Mouse (Mus musculus): ENCODE data around the gene Nav2.

The Nav2 gene

GRCm38 (mm10) chr7:49604244-49604643 lies 695.7 kb downstream of the Nav2 start:
- no peak for DNase-seq (ENCODE audit: low spot score in 2 of 2)

DNA sequence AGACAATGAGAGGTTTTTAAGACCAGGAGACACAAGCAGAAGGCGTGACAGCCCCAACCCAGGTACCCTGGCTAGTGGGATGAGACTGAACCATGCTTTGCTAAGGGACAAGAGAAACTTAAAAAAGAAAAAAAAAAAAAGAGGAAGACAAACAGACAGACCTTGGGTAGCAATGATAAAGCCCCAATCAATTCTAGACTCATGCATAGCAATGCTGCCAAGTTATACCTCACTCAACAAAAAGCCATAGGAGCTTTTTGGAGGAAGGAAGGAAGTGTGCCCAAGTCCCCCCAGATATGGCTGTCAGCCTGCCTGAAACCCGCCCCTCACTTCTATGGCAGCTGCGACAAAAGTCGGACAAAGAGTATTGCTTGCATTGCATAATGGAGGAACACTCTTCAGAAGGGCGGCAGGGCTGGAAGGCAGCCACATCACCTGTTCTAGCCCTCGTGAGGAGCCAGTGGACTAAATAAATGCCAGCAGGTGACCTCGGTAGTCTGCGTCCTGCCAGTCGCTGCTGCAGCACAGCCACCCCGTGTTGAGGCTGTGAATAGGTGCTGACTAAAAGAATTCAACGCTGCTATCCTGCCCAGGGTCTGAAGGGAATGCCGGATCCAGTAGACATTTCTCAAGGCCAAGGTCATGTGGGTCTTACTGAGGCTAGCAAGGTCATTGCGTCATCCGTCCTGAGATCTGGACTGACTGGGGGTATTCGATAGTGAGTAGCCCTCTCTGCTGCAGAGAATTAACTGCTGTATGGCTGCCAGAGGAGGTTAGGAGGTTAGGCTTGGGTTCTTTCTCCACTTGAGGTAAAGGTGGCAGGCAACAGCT lies 696.7 kb downstream of the Nav2 start:
- DNase-seq (ENCODE audit: low spot score in 2 of 2): no peak

GRCm38 (mm10) chr7:49616258-49616735 lies 707.8 kb downstream of the Nav2 start:
- no peak for DNase-seq (ENCODE audit: low spot score in 2 of 2)

DNA sequence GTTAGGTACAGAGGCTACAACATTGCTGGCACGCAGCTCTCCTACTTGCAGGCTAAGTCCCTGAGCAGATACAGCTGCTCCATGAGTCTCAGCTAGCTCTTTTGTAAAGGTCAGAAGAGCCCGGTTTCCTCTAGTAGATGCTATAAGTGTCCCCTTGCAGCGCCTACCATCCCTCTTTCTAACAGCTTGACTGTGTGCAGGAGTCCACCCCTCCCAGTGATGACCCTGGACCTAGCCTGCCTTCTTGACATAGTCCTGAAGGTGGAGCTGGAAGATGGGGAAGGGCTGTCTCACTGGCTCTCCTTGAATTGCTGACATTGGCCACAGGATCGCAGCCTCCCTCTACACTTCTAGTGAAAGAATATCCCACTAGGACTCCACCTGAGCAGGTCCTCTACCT lies 708.6 kb downstream of the Nav2 start:
- no peak for DNase-seq (ENCODE audit: low spot score in 2 of 2)

DNA sequence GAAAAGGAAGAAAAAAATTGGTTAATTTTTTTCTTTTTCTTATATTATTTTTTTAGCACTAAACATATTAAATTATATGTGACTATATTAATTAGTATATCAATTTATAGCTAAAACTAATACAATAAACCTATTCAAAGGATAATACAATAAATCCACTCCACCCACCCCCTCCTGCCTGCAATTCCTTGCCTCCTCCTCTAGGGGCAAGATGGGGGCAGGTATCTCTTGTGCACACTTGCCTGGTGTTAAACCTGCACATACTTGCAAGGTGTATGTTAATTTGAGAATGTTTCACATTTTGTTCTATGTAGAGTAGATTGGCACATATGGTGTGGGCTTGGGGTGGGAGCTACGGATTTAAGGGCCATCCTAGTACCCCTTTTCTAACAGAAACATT lies 711.6 kb downstream of the Nav2 start:
- DNase-seq (ENCODE audit: low spot score in 2 of 2): no peak

DNA sequence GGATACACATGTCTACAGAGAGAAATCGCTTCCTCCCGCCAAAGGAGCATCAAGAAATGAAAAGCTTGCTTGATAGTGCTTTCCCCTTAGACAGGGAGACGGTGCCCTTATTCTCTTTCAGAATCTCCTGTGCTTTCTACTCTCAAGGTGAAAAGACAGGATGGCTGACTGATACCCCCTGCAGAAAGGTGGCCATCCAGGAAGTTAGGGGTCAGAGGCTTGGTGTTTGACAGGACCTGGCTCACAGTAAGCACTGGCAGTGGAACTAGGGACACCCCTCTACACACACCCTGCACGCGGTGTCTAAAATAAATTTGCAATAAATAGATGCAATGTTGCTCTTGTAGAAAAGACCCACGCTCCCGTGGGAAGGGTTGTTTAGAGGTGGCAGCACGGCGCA lies 723.4 kb downstream of the Nav2 start:
- DNase-seq (ENCODE audit: low spot score in 2 of 2): no peak

DNA sequence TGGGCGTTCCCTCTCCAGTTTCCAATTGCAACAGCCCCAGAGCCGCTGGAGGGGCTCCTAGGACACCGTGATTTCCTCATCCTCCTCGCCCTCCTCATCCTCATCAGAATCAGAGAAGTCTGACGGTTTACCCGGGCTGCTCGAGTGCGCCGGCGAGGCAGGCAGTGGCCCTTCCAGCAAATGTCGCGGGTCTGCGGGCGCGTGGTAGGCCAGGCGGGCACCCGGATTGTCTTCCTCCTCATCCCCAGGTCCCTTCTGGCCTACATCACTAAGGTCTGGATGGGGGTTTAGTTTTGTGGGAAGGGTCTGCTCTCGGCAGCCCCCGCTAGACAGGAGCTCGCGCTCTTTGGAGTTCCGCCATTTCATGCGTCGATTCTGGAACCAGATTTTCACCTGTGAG lies 723.9 kb downstream of the Nav2 start:
- no peak for DNase-seq (ENCODE audit: low spot score in 2 of 2)

DNA sequence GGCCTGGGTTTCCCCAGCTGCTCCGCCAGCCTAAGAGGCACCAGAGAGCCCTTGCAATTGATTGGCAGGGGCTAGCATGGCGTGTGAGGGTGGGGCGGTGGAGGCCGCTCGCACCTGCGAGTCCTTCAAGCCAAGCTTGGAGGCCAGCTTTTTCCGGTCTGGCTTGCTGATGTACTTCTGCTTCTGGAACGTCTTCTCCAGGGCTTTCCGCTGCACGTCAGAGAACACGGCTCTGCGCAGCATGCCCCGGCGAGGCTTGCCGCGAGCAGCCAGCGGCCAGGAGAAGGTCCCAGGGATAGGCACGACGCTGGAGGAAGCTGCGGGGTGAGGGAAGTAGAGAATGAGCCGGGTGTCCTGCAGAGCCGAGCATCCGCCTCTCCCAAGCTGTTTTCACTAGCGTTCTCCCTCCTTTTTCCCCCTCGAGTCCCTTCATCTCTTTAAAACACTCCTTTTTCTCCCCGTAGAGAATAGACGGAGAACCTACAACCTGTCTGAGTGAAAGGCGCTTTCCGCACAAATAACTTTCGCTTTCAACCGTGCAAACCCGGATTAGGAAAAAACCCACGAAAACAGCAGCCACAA lies 725.0 kb downstream of the Nav2 start:
- no peak for DNase-seq (ENCODE audit: low spot score in 2 of 2)

DNA sequence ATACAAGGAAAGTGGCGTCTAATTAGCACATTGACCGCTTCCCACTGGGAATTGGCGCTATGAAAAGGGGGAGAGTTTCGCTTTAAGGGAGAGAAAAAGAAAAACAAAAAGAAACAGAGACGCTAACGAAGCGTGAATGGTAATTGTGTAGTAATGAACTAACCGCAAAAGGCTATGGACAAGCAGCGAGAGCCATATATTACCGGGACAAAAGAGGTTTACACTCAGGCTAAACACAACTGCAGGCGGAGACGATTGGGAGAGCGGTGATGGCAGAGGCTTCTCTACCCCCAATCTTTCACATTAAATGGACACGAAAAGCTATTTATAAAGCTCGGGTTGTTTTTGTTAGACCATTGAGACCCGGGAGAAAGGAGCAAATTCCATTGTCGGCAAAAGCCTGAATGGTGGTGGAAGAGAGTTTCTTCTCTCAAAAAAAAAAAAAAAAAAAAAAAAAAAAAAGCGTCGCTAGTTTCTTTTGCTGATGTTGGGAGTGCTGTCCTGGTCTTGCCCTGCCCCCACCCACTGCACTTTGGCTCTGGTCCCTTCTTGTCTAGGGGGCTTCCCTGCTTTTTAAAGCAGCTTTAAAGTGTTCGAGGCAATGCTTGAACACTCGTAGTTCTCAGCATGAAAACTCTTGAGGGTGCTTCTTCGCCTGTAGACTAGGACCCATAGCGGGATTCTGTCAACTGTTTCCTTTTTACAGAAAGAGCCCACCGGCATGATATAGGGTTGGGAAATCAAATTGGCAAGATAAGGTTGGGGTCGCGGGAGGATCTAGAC lies 726.0 kb downstream of the Nav2 start:
- no peak for DNase-seq (ENCODE audit: low spot score in 2 of 2)

DNA sequence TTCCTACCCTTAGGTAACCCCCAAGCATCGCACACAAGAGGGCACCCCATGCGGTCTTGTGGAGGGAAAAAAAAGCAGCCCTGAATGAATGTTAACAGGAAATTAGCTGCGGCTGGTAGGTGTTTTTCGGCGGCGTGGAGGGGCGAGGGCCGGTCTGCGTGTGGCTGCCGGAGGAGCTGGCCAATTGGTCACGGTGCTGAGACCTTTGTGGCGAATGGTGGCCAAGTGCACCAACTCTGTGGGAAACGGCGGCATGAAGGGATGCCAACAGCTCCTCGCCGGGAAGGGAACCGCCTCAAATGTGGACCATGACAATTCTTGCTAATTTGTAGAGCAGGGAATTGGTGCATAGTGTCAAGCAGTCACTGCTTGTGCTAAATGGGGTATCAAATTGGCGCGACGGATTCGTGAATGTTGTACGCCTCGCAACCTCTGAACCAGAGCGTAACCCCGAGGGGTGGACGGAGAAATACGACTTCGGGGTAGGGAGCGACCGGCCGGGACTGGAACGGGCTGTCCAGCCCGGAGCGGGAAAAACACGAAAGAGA lies 726.6 kb downstream of the Nav2 start:
- no peak for DNase-seq (ENCODE audit: low spot score in 2 of 2)

DNA sequence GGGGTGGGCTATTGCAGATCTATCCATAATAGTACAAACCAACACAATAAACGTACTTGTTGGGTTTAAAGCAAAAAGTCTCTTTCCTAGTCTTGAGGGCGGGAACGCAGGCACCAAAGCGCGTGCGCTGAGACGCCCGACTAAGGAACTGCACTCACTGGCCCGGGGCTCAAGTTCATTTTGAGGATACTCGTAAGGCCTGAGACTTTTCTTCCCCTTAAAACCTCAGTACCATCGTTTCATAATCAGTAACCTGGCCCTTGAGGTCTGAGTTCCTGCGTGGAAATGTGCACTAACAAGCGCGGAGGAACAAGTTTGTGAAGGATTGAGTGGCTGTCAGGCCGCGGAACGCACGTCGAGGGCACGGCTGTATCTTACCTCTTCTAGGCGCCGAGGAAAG lies 727.5 kb downstream of the Nav2 start:
- DNase-seq (ENCODE audit: low spot score in 2 of 2): no peak

GRCm38 (mm10) chr7:49636491-49637115 lies 728.1 kb downstream of the Nav2 start, which contains the start of gene Dbx1:
TSS of gene Dbx1 (minus strand) at chr7:49636849.
- no peak for DNase-seq (ENCODE audit: low spot score in 2 of 2)

DNA sequence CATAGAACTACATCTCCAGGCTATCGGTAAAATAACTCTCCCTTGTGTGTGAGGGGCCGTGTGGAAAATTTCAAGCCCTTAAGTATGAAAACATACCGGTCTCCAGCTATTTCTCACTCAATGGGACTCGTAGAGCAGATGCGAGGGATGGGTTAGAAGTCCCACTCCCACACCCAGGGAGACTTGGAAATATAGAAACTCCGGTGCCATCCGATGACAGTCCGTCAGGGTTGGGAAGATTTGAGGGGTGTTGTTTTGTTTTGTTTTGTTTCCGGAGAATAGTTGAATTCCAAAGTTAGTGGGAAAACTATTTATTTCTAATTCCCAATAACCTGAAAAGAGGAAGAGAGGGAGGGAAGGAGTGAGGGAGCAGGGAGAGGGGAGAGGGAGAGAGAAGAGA lies 728.8 kb downstream of the Nav2 start:
- no peak for DNase-seq (ENCODE audit: low spot score in 2 of 2)

DNA sequence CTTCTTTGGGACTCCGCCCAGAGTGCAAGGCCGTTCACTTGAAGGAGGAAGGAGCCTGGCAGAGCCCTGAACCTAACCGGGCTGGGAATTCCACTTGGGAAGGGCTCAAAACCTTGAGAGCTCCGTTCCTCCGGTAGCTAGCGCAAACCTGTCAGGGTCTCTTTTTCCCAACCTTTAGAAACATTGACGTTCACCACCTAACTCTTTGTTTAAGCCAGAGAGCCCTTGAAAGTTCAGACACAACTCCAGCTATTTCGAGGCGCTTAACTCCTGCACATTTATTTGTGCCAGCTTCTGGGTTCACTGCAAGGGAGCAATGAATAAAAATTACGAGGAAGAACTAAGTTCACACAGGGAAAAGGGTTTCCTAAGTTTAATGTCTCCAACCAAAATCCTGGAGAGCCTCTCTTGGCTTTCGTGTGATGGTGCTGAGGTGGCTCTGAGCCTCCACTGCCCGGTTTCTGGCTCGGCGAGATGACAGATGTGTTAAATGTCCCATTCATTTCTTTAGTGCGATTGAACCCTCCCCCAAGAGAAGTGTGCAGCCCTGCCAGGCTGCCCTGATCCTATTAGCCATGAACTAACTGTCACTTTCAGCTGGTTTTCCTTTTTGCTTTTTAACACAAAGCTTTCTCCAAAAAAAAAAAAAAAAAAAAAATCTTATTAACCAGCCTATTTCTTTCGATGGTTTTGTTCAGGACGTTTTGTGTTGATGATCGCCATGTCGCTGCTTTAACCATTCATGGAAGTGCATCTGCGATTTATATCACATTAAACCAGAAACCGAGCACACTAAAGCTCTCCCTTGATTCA lies 729.5 kb downstream of the Nav2 start:
- DNase-seq (ENCODE audit: low spot score in 2 of 2): no peak

GRCm38 (mm10) chr7:49638941-49639776 lies 730.6 kb downstream of the Nav2 start:
- DNase-seq (ENCODE audit: low spot score in 2 of 2): no peak

DNA sequence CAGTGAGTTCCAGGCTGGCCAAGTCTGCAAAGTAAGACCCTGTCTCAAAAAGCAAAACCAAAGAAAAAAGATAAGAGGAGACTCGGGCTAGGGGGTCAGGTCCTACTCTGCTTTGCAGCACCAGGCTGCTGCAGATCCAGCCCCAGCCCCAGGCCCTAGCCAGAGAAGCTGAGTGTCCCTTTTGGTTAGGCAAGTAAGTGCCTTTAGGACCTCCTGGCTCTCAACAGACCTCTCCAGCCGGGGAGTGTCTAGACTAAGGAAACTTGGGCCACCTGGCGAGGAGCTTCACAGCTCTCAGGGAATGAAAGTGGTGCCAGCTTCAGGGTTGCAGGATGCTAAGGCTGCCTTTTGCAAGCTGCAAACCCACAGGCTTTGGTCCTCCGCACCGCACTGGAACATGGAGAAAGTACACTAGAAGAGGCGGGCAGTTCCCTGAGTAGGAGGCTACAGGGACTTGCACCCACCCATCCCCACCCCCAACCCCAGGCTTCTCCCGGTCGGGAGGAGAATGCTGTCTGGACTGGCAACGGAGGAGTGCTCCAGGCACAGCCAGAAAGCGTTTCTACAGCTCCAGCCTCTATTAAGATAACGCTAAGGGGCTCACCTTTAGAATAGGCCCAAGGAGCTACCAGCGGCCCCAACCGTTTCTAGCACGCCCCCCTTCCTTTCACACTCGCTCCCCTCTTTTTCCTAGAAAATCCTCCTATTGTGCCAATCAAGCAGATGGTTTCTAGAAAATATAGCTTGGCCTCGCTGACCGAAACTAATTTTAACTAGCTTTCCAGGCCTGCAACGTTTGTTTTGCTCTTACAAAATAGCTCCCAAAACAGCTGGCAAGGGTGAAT lies 731.6 kb downstream of the Nav2 start:
- no peak for DNase-seq (ENCODE audit: low spot score in 2 of 2)

DNA sequence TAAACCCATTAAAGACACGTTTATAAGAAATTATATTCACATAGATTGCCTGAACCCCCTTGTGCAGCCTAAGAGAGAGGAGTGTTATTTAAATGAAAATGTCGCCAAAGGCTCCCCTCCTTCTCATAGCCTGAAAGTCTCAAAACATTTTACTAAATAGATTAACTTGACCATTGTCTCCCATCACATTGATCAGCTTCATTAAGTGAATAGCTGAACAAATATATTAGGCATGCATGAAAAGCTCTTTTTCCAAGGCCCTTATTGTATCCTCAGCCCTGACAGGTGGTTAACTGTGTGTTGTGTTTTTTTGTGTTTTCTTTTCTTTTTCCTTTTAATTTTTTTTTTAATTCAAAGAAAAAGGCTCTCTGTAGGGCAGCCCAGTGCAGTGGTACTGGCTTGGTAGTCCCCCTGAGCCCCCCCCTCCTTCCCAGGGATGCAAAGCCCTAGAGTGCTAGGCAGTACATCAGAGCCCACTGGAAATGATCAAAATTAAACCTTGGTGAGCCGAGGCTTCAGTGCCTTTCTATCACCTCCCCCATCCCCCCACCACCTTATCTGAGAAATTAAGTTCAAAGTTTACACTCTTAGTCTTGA lies 732.3 kb downstream of the Nav2 start:
- no peak for DNase-seq (ENCODE audit: low spot score in 2 of 2)

Measured in right cerebral cortex, postnatal 36 days (tissue).